Mouse (Mus musculus): Measurements from ENCODE around the gene Bmpr1a. TPM values are rescaled to one million over a fixed set of nuclear protein-coding genes. Genes with fewer than 3 reads are reported as not detected.

Bmpr1a gene
- total RNA-seq (2012; rRNA removed) = 38.9 and 49.5 TPM in 2 replicates

DNA sequence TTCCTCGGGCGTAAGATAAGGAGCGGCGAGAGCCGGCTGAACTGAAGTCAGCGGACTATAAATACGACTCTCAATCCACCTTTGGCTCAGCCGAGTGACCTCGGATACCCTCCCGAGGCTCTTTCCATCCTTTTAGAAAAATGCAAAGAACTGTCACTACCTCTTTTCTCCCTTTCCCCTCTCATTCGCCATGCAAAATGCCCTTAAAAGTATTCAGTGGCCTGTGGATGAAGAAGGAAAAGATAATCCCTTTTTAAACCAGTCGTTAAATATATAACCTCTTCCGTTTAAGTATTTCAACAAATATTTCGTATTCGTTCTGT is at the start of gene Bmpr1a:
Gene Bmpr1a, minus strand, starts transcription at position 17 of the 323 bp plus-strand sequence.
- TF ChIP-seq ZC3H11A (IDR thresholded peaks at IDR 0.05; ENCODE audit: borderline replicate concordance, low read depth, low read length) (no peak), MAFK (IDR thresholded peaks at IDR 0.05; ENCODE audit: insufficient read depth, low read depth, low read length) (no peak), ZNF384 (IDR thresholded peaks at IDR 0.05; ENCODE audit: low read depth, low read length) (no peak), CHD2 (IDR thresholded peaks at IDR 0.05; ENCODE audit: low read depth, low read length) (no peak), HCFC1 (IDR thresholded peaks at IDR 0.05; ENCODE audit: borderline replicate concordance, insufficient read depth, low read length) (no peak)
- H3K9ac ChIP-seq (ENCODE audit: insufficient read depth, low read depth, low read length, poor library complexity, severe bottlenecking) = peak within 1 kb of the TSS; percentile 97
- in situ Hi-C loops (cut with MboI; ENCODE audit: low sequenced_read_pairs in 2 of 2, unreplicated experiment in 2 of 2) = no loop called here
- peak within 1 kb of the TSS; percentile 81 for H3K27ac ChIP-seq (ENCODE audit: insufficient read depth, low read depth, low read length, poor library complexity, severe bottlenecking)
- no peaks in the 10 kb centered on the region for H3K9me3 ChIP-seq (ENCODE audit: control insufficient read depth, insufficient read depth, low read depth, low read length)
- DNase-seq (ENCODE audit: low read depth, low spot score) = no peak
- H3K36me3 ChIP-seq (ENCODE audit: control insufficient read depth, insufficient read depth, low read length, poor library complexity, severe bottlenecking) = no peaks in the 10 kb centered on the region
- peak within 1 kb of the TSS; percentile 87 to 97 for H3K4me3 ChIP-seq (ENCODE audit: insufficient read depth in 1 of 2, low read depth in 1 of 2, low read length in 2 of 2, poor library complexity in 1 of 2, severe bottlenecking in 1 of 2)
- H3K4me1 ChIP-seq (ENCODE audit: control insufficient read depth in 2 of 2, insufficient read depth in 2 of 2, low read length in 2 of 2, poor library complexity in 1 of 2) = peaks cover 0 to 3% of the 10 kb centered on the region in 2 experiments; a peak in 1 of 4 replicates

GRCm38 (mm10) chr14:34552226-34552625 is 49.1 kb upstream of the Bmpr1a start:
- no peak for DNase-seq (ENCODE audit: low read depth, low spot score)
- H3K27ac ChIP-seq (ENCODE audit: insufficient read depth, low read depth, low read length, poor library complexity, severe bottlenecking) = no peak overlapping the region
- H3K4me1 ChIP-seq (ENCODE audit: control insufficient read depth in 2 of 2, insufficient read depth in 2 of 2, low read length in 2 of 2, poor library complexity in 1 of 2) = peaks cover 2% of the 10 kb centered on the region in 2 experiments; a peak in 2 of 4 replicates
- TF ChIP-seq ZC3H11A (IDR thresholded peaks at IDR 0.05; ENCODE audit: borderline replicate concordance, low read depth, low read length) = no peak
- TF ChIP-seq CHD2 (IDR thresholded peaks at IDR 0.05; ENCODE audit: low read depth, low read length) = no peak
- TF ChIP-seq ZNF384 (IDR thresholded peaks at IDR 0.05; ENCODE audit: low read depth, low read length) = no peak
- TF ChIP-seq MAFK (IDR thresholded peaks at IDR 0.05; ENCODE audit: insufficient read depth, low read depth, low read length) = no peak
- no peak for TF ChIP-seq HCFC1 (IDR thresholded peaks at IDR 0.05; ENCODE audit: borderline replicate concordance, insufficient read depth, low read length)
- H3K9me3 ChIP-seq (ENCODE audit: control insufficient read depth, insufficient read depth, low read depth, low read length) = no peaks in the 10 kb centered on the region
- in situ Hi-C loops (cut with MboI; ENCODE audit: low sequenced_read_pairs in 2 of 2, unreplicated experiment in 2 of 2) = no loop called here
- no peaks in the 10 kb centered on the region for H3K36me3 ChIP-seq (ENCODE audit: control insufficient read depth, insufficient read depth, low read length, poor library complexity, severe bottlenecking)
- no peak overlapping the region for H3K4me3 ChIP-seq (ENCODE audit: insufficient read depth in 1 of 2, low read depth in 1 of 2, low read length in 2 of 2, poor library complexity in 1 of 2, severe bottlenecking in 1 of 2)
- no peak overlapping the region for H3K9ac ChIP-seq (ENCODE audit: insufficient read depth, low read depth, low read length, poor library complexity, severe bottlenecking)

GRCm38 (mm10) chr14:34549004-34549671 is 46.0 kb upstream of the Bmpr1a start:
- peak; percentile 73 for DNase-seq (ENCODE audit: low read depth, low spot score)
- Histone ChIP-seq H3K36me3 (ENCODE audit: control insufficient read depth, insufficient read depth, low read length, poor library complexity, severe bottlenecking) (no peaks in the 10 kb centered on the region), H3K9me3 (ENCODE audit: control insufficient read depth, insufficient read depth, low read depth, low read length) (no peaks in the 10 kb centered on the region), H3K9ac (ENCODE audit: insufficient read depth, low read depth, low read length, poor library complexity, severe bottlenecking) (peak overlapping the region; percentile 93), H3K4me1 (ENCODE audit: control insufficient read depth in 2 of 2, insufficient read depth in 2 of 2, low read length in 2 of 2, poor library complexity in 1 of 2) (peaks cover 2 to 4% of the 10 kb centered on the region in 2 experiments; a peak in 2 of 4 replicates), H3K4me3 (ENCODE audit: insufficient read depth in 1 of 2, low read depth in 1 of 2, low read length in 2 of 2, poor library complexity in 1 of 2, severe bottlenecking in 1 of 2) (peak overlapping the region; percentile 85 to 90), H3K27ac (ENCODE audit: insufficient read depth, low read depth, low read length, poor library complexity, severe bottlenecking) (peak overlapping the region; percentile 98)
- TF ChIP-seq CHD2 (IDR thresholded peaks at IDR 0.05; ENCODE audit: low read depth, low read length) (no peak), HCFC1 (IDR thresholded peaks at IDR 0.05; ENCODE audit: borderline replicate concordance, insufficient read depth, low read length) (peak; percentile 27; the same call in 1 of the 2 replicates), ZNF384 (IDR thresholded peaks at IDR 0.05; ENCODE audit: low read depth, low read length) (no peak), MAFK (IDR thresholded peaks at IDR 0.05; ENCODE audit: insufficient read depth, low read depth, low read length) (no peak), ZC3H11A (IDR thresholded peaks at IDR 0.05; ENCODE audit: borderline replicate concordance, low read depth, low read length) (peak; percentile 24; the same call in 1 of the 2 replicates)
- in situ Hi-C loops (cut with MboI; ENCODE audit: low sequenced_read_pairs in 2 of 2, unreplicated experiment in 2 of 2) = no loop called here

DNA sequence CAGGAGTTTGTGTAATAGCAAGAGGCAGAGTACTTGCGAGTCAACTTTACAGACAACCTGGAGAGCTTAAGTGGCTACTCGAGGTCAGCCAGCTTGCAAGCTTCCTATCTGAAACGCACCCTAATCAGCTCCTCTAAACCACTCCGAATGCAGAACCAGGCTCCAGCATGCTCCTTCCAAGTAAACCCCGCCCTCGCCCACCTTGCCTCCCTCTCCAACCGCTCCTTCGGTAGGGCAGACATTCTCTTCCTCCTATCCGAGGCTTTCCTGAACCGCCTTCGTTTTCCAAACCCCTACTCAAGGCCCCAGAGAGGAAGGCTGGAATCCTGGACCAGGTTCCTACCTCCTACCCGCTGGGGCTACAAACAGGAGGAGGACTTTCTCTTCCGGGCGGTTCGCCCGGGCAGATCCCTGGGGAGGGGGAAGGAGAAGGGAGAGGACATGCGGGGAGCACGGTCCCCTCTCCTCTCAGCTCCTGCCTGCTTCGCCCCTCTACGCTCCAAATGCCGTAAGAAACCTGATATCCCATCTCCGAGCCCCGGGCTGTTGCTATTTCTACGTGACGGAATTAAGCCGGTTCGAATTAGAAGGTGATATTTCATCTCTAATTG is 45.4 kb upstream of the Bmpr1a start:
- Histone ChIP-seq H3K27ac (ENCODE audit: insufficient read depth, low read depth, low read length, poor library complexity, severe bottlenecking) (peak overlapping the region; percentile 98), H3K36me3 (ENCODE audit: control insufficient read depth, insufficient read depth, low read length, poor library complexity, severe bottlenecking) (no peaks in the 10 kb centered on the region), H3K9me3 (ENCODE audit: control insufficient read depth, insufficient read depth, low read depth, low read length) (no peaks in the 10 kb centered on the region), H3K9ac (ENCODE audit: insufficient read depth, low read depth, low read length, poor library complexity, severe bottlenecking) (peak overlapping the region; percentile 93), H3K4me1 (ENCODE audit: control insufficient read depth in 2 of 2, insufficient read depth in 2 of 2, low read length in 2 of 2, poor library complexity in 1 of 2) (peaks cover 2 to 4% of the 10 kb centered on the region in 2 experiments; a peak in 2 of 4 replicates), H3K4me3 (ENCODE audit: insufficient read depth in 1 of 2, low read depth in 1 of 2, low read length in 2 of 2, poor library complexity in 1 of 2, severe bottlenecking in 1 of 2) (peak overlapping the region; percentile 85 to 90)
- in situ Hi-C loops (cut with MboI; ENCODE audit: low sequenced_read_pairs in 2 of 2, unreplicated experiment in 2 of 2) = no loop called here
- TF ChIP-seq MAFK (IDR thresholded peaks at IDR 0.05; ENCODE audit: insufficient read depth, low read depth, low read length) (no peak), CHD2 (IDR thresholded peaks at IDR 0.05; ENCODE audit: low read depth, low read length) (no peak), ZNF384 (IDR thresholded peaks at IDR 0.05; ENCODE audit: low read depth, low read length) (no peak), HCFC1 (IDR thresholded peaks at IDR 0.05; ENCODE audit: borderline replicate concordance, insufficient read depth, low read length) (peak; percentile 32; the same call in 1 of the 2 replicates)
- peak; percentile 75 for DNase-seq (ENCODE audit: low read depth, low spot score)

Measured in ES-E14 (cell line).